Mouse (Mus musculus) lung, embryonic 16.5 days (tissue): Measurements from ENCODE around the gene Gorasp1. TPM values are rescaled to one million over a fixed set of nuclear protein-coding genes. Genes with fewer than 3 reads are reported as not detected.

Experiments
- ATAC-seq: fragments of 200-750 bp; cut with Nextera tagmentation; 2 replicates; pipeline ENCODE4 v1.8.0; 2017; ENCODE audit warnings: low read depth, mild to moderate bottlenecking, moderate library complexity
- H3K27ac ChIP-seq: fragments of 300-500 bp; sonication (generic); 2 replicates; pipeline ENCODE4 v1.5.1; 2014; ENCODE audit warnings: mild to moderate bottlenecking, control low read depth, low read length
- H3K27me3 ChIP-seq: fragments of 300-500 bp; sonication (generic); 2 replicates; pipeline ENCODE4 v1.6.1; 2014; ENCODE audit warnings: low read depth, low read length, mixed read lengths; ENCODE audit not compliant: control insufficient read depth, insufficient read depth
- H3K36me3 ChIP-seq: fragments of 300-500 bp; sonication (generic); 2 replicates; pipeline ENCODE4 v1.6.1; 2014; ENCODE audit warnings: low read length; ENCODE audit not compliant: control insufficient read depth, insufficient read depth
- H3K4me1 ChIP-seq: fragments of 300-500 bp; sonication (generic); replicated peaks from 2 replicates; pipeline ENCODE4 v1.6.1; 2014; ENCODE audit warnings: low read length, mixed read lengths; ENCODE audit not compliant: control insufficient read depth, insufficient read depth
- H3K4me2 ChIP-seq: fragments of 300-500 bp; sonication (generic); 2 replicates; pipeline ENCODE4 v1.6.1; 2014; ENCODE audit warnings: low read depth, low read length, control low read depth
- H3K4me3 ChIP-seq: fragments of 300-500 bp; sonication (generic); 2 replicates; pipeline ENCODE4 v1.5.1; 2014; ENCODE audit warnings: mild to moderate bottlenecking, low read length, control low read depth
- H3K9ac ChIP-seq: fragments of 300-500 bp; sonication (generic); 2 replicates; pipeline ENCODE4 v1.6.1; 2014; ENCODE audit warnings: low read length, control low read depth
- H3K9me3 ChIP-seq: fragments of 300-500 bp; sonication (generic); 2 replicates; pipeline ENCODE4 v1.6.1; 2016; ENCODE audit warnings: low read length; ENCODE audit not compliant: control insufficient read depth
- WGBS: fragments of 180-500 bp; shearing (Covaris S2); extraction: QIAGEN DNeasy Blood & Tissue Kit; methylation state at CpG from one replicate; pipeline ENCODE4 v1.1.7; 2014; 5-methylcytosine and 5-hydroxymethylcytosine counted together
- polyA plus RNA-seq: library from polyadenylated mRNA; unstranded; fragments of >200 nt; fragmentation: Nextera tagmentation; extraction: Ambion mirVana; gene quantifications from 2 replicates; pipeline ENCODE4 v1.2.1, GENCODE M21; 2015

The Gorasp1 gene
- polyA plus RNA-seq, 1 experiment from 2014 or later, result 29.8 TPM

DNA sequence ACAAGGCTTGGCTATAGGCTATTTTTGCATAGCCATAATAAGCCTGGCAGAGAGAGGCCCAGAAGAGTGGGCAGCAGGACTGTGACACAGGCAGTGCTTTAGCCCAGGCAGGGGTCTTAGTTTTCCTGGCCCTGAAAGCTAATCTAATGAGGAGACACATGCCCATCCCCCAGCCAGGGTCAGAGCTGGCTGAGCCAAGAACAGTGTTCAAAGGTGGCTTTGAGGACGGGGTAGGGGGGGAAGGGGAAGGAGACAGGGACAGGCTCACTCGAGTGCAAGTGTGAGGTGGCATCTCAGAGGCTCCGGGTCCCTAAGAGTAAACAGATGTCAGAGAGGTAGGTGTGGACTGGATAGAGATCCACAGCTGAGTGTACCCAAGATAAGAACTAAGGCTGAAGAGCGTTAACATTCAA, 43.4 kb upstream of the Gorasp1 start:
- WGBS, result under 1% methylated on average over 4 of the region's 4 CpGs
- Histone ChIP-seq H3K4me1 (peaks cover 72% of the 10 kb centered on the region), H3K9me3 (no peaks in the 10 kb centered on the region), H3K9ac (peak overlapping the region; percentile 67), H3K4me2 (peak overlapping the region; percentile 91), H3K27me3 (no peaks in the 10 kb centered on the region), H3K4me3 (peak overlapping the region; percentile 82), H3K27ac (peak overlapping the region; percentile 100), H3K36me3 (no peaks in the 10 kb centered on the region)
- no peak for ATAC-seq

DNA sequence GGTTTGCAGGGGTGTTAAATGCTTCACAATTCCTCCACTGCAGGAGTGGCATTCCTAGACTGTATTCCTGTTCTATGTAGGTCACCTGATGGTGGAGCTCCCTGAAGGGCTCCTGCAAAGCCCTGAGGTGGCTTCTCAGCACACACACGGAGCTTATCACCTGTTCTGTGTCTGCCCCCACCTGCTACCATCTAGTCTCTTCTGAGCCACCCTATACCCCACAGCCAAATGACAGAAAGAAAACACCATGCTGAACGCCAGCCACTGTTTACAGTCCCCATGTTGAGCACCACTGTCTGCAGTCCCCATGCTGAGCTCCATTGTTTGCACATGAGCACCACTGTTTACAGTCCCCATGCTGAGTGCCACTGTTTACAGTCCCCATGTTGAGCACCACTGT, 42.4 kb upstream of the Gorasp1 start:
- H3K9me3 ChIP-seq, result no peaks in the 10 kb centered on the region
- WGBS, result 42% methylated on average over 2 of the region's 2 CpGs
- H3K4me3 ChIP-seq, result no peak overlapping the region
- H3K36me3 ChIP-seq, result peaks cover 5% of the 10 kb centered on the region; the same call in 1 of the 2 replicates
- ATAC-seq, result no peak
- H3K27ac ChIP-seq, result no peak overlapping the region
- H3K4me1 ChIP-seq, result peaks cover 71% of the 10 kb centered on the region
- H3K4me2 ChIP-seq, result no peak overlapping the region
- no peak overlapping the region for H3K9ac ChIP-seq
- no peaks in the 10 kb centered on the region for H3K27me3 ChIP-seq

DNA sequence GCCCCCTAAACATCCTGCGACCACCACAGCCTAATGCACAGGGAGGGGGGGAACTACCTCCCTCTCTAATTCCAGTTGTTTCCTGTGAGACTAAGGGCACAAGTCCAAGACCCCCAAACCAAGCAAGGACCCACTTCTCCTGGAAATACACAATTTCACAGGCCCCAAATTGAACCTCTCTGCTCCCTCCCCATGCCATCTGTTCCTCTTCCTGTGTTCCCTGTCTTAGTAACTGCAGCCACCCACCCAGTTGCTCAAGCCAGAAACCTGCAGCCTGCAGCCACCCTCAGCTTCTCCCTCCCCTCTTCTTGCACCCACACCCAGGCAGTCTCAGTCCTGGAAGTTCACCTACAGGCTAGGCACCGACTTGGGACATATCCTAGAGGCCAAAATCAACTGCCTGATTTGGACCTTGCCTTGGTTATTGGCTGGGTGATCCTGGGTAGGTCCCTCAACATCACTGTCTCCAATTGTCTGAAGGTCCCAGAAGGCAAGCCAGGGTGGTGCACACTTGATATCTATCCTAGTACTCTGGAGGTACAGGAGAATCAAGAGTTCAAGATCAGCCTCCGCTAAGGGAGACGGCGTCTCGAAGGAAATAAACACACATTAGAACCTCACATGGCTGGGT, 41.6 kb upstream of the Gorasp1 start:
- Histone ChIP-seq H3K27me3 (no peaks in the 10 kb centered on the region), H3K27ac (no peak overlapping the region), H3K9ac (no peak overlapping the region), H3K4me2 (no peak overlapping the region), H3K9me3 (no peaks in the 10 kb centered on the region), H3K36me3 (peaks cover 10% of the 10 kb centered on the region), H3K4me3 (no peak overlapping the region), H3K4me1 (peaks cover 63% of the 10 kb centered on the region)
- 69% methylated on average over 6 of the region's 6 CpGs for WGBS
- ATAC-seq, result no peak

DNA sequence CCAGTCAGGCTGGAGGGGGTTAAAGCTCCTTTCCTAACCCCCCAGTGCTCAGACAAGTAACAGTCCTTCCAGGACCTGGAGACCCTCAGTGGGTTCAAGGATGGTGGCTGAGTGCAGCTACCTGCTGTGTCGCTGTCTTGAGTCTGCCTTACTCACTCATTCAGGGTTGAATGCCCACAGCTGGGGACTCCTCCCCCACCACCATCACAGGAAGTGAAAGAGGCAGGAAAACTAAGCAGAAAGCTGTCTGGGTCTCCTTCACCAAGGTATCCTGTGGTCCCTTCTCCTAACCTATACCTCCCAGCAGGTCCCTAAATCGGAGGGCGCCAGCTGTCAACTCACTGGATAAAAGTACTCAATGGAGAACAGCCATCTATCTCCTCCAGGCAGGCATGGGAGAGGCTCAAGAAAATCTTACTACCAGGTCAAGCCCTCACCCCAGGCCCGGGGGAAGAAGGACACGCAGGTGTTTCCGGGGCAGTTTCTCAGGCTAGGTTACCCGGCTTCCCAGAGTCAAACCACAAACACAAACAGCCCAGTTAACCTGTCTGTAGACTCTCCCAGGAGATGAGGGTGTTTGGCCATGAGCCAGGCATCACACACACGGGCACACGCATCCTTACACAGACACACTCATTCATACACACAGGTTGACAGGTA, 40.9 kb upstream of the Gorasp1 start:
- Histone ChIP-seq H3K4me3 (no peak overlapping the region), H3K4me1 (peaks cover 63% of the 10 kb centered on the region), H3K4me2 (no peak overlapping the region), H3K27me3 (no peaks in the 10 kb centered on the region), H3K9ac (no peak overlapping the region), H3K9me3 (no peaks in the 10 kb centered on the region), H3K36me3 (peaks cover 16% of the 10 kb centered on the region), H3K27ac (no peak overlapping the region)
- WGBS, result 39% methylated on average over 9 of the region's 9 CpGs
- no peak for ATAC-seq

DNA sequence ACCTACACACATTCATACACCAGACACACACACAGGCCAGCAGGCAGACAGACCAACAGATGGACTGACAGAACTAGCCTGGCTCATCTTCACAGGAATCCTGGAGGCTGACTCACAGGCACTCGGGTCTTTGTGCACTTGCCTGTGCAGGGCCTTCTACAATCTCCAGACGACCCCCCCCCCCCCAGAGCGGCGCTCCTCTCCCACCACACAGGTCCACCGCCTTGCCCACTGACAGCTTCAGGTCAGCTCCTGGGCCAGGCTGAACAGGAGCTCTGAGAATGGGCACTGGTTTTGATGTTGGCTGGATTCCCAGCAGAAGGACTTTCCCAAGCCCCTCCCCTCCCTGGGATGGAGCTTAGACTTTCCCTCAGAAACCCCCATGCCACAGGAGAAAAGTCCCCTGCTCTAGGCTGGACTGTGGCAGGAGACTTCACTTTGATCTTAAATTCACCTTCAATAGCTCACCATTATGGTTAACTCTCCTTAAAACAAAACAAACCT, 40.2 kb upstream of the Gorasp1 start:
- peaks cover 23% of the 10 kb centered on the region for H3K36me3 ChIP-seq

DNA sequence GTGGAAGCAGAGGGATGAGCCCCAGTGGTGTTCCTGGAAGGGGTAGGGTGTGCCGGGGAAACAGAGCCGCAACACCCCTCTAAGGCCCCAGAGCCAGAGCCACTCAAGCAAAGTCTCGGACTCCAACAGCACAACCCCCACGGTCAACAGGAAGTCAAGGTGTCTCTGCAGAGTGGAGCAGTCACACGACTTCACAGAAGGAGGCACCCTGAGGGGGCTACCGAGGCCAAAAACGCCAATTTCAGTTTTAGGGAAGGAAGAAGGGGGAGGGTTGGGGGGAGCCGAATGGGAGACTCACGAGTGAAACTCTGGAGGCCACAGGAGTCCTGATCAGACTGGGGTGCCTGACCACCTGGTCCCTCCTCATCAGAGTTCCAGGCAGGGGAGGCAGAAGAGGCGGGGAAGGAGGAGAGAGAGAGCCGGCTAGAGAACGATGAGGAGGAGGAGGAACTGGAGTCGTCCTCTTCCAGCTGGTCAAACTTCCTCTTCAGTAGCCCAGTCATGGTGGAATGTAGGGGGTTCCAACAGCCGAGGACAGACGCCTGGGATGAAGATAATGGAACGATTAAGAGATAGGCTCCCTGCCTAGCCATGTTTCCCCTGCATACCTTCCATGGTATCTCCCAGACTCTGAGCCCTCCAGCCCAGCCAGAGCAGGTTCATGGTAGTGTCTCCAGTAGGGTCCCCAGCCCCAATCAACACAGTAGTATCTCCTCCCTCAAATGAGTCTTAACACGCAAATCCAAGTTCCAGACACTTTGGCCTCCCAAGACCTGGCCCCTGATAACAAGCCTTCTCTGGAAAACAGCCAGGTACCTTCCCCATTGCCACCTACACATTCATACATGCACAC, 39.6 kb upstream of the Gorasp1 start:
- no peak for ATAC-seq
- Histone ChIP-seq H3K4me1 (peaks cover 55% of the 10 kb centered on the region), H3K4me2 (no peak overlapping the region; the same call in 1 of the 2 replicates), H3K9me3 (no peaks in the 10 kb centered on the region), H3K27me3 (no peaks in the 10 kb centered on the region), H3K36me3 (peaks cover 30% of the 10 kb centered on the region), H3K9ac (0 out of 2 replicates have a peak overlapping the region, but pooled peaks have one; percentile 29), H3K27ac (0 out of 2 replicates have a peak overlapping the region, but pooled peaks have one; percentile 12), H3K4me3 (no peak overlapping the region)
- WGBS, result 18% methylated on average over 17 of the region's 17 CpGs

More for the DNA sequence above, 40.2 kb upstream of the Gorasp1 start:
- Histone ChIP-seq H3K27ac (0 out of 2 replicates have a peak overlapping the region, but pooled peaks have one; percentile 12), H3K4me2 (no peak overlapping the region; the same call in 1 of the 2 replicates), H3K9me3 (no peaks in the 10 kb centered on the region), H3K9ac (0 out of 2 replicates have a peak overlapping the region, but pooled peaks have one; percentile 4), H3K27me3 (no peaks in the 10 kb centered on the region), H3K4me1 (peaks cover 61% of the 10 kb centered on the region), H3K4me3 (no peak overlapping the region)
- WGBS, result 18% methylated on average over 5 of the region's 5 CpGs
- ATAC-seq, result no peak

DNA sequence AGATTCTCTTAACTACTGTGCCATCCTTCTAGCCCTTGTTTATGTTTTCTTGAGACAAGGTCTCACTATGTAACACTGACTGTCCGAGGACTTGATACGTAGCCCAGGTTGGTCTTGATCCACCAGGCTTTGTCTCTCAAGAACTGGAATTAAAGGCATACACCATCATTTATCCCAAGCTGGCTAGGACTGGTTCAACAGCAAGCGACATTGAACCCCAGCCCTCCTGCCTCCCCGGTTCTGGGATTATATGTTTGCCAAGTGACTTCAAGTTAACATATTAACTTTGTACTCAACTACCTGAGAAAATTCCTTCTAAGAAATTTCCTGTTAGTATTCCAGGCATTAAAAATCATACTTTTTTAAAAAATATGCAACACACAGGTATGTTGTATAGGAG, 37.9 kb upstream of the Gorasp1 start:
- H3K27ac ChIP-seq, result no peak overlapping the region
- no peak overlapping the region for H3K4me3 ChIP-seq
- H3K36me3 ChIP-seq, result peaks cover 30% of the 10 kb centered on the region
- ATAC-seq, result no peak
- H3K27me3 ChIP-seq, result no peaks in the 10 kb centered on the region
- H3K9ac ChIP-seq, result no peak overlapping the region
- no peaks in the 10 kb centered on the region for H3K9me3 ChIP-seq
- no peak overlapping the region for H3K4me2 ChIP-seq
- peaks cover 50% of the 10 kb centered on the region for H3K4me1 ChIP-seq
- 73% methylated on average over 4 of the region's 4 CpGs for WGBS

DNA sequence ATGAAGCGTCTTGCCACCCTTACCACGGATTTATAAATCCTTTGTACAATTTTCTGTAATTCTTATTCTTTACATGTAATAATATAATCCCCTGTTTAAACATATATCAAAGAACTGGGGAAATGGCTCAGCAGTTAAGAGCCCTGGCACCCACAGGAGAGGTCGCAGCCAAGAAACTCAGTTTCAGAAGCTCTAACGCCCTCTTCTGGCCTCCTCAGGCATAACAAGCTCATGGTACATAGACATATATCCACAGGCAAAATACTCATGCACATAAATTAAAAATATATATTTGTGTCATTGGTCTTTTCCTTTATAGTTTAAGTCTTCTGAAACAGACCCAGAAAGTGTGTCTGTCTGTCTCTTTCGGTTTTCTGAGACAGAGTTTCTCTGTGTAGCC, 37.2 kb upstream of the Gorasp1 start:
- Histone ChIP-seq H3K4me2 (no peak overlapping the region), H3K4me3 (no peak overlapping the region), H3K9ac (no peak overlapping the region), H3K27me3 (no peaks in the 10 kb centered on the region), H3K36me3 (peaks cover 30% of the 10 kb centered on the region), H3K27ac (no peak overlapping the region), H3K4me1 (peaks cover 50% of the 10 kb centered on the region), H3K9me3 (no peaks in the 10 kb centered on the region)
- WGBS, result 76% methylated on average over 5 of the region's 5 CpGs
- no peak for ATAC-seq
